Mouse (Mus musculus) 3134 (cell line): ENCODE measurements at regions not wholly inside any gene's neighbourhood (a gene's known extent, or its start where the extent isn't known, plus 50 kb on each side); places are given as distances from the start of the nearest gene placed in this dataset.

Experiments
- DNase-seq: peaks from one replicate; pipeline ENCODE4 v3.0.0-alpha.2; 2011; ENCODE audit warnings: low spot score; ENCODE audit not compliant: insufficient read length; ENCODE audit errors: extremely low read depth

DNA sequence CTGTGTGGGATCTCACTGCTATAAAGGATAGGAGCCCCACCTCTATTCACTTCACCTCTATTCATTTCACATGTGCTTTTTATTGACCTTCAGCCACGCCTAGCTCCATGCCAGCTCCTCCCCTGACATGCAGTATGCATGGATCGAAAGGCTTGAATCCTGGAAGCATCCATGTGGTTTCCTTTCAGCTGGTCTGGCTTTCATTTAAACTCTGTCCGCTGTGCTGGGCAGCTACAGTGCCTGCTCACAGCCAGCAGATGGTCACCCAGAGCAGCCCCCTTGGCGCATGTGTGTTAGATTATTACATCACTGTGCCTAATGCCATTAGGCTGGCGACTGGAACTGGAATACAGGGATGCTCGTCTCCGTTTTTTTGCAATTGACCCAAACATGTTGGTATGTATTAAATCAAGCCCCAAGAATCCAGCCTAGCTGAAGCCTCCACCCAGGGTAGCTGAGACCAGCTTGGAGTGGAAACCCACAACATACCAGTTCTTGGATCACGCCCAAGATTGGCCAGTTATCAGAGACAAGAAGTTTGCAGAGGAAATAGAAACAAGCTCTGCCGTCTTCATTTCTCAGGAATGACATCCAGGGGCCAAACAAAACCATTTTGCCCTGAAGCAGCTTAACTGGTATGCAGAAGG lies 113.2 kb downstream of the Inhbb start:
- DNase-seq = peak; percentile 73

DNA sequence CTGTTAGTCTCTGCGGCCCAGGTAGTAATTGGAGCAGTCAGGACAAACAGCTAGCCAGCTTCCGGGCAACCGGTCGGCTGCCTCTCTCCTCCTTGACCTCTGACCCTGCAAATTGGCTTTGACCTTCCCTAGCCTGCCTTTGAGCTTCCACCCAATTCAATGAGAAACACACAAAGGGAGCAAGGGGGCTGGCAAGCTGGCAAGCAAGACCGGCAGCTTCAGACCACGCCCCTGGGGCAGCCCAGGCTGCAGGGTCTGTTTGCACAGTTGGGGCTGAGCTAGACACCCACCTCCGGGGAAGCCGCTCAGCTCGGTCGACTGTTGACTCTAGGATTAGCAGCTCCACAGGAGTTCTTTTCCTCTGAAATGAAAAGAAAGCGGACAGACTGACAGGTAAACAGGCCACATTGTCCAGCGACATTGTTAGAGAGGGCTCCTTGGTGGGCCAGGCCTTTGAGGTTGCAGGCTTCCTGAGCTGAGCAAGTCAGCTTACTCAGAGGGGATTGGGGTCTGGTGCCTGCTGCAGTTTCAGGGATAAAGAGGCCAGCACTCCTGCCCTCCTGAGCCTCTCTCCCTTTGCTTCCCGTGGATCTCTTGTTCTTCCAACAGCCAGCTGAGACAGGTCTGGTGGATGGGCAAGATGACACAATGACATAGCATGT lies 116.6 kb downstream of the Inhbb start:
- no peak for DNase-seq

DNA sequence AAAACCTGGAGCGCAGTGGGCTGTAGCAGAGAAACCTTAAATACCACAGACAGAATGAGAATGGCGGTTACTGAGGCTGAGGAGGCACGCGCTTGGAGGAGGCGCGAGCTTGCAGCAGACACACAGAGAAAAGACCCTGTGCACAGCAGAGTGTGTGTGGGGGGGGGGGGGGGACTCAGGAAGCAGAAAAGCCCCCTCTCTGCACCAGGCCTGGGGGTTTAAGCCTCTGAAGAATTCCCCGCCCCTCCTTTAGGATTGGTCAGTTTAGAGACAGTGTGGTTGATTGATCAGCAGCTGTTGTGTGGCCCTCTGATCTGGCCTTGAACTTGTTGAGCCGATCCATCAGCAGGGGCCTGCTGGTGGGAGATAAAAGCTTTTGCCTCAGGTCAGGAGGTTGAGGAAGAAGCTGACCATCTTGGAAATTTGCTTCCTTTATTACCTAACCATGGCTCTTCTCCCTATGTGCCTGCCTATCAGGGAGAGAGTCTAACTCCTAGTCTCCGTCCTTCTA lies 117.5 kb downstream of the Inhbb start:
- no peak for DNase-seq

DNA sequence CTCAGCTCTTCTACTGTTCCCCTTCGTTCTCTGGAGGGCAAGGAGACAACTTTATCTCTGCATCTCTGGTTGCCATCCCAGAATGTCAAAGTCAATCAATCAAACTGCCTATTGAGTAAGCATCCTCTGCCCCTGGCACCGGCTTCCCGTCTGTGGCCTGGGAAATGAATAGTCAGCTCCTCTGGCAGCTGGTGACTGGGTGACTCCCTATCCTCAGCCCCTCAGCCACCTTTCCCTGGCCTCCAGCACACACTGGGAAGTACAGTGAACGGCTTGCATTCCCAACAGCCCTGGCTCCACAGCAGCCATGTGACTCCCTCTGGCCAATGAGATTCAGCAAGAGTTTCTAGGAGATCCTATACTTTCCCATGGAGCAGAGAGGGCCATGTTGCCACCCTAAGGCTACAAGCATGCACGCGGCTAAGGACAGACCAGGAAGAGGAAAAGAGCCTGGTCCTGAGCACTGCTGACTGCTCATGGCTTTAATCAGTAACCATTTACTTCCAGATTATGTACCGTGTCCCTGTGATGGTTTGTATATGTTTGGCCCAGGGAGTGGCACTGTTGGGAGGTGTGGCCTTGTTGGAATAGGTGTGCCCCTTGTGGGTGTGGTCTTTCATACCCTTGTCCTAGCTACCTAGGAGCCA lies 119.6 kb downstream of the Inhbb start:
- peak; percentile 86 for DNase-seq

DNA sequence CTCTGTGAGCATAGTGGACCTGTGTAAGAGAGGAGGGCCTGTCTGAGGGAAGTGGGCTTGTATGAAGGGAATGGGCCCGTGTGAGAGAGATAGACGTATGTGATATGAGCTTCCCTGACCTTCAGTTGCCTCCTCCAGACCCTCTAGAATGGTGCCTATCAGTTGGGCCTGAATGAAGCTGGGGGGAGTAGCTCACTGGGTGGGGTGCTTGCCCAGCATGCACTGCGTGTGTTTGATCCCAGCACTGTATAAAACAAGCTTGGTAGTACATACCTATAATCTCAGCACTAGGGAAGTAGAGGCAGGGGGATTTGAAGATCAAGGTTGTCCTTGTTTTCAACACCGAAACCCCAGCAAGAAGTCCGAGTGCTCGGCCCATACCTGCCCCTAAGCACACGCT lies 120.1 kb downstream of the Inhbb start:
- no peak for DNase-seq

DNA sequence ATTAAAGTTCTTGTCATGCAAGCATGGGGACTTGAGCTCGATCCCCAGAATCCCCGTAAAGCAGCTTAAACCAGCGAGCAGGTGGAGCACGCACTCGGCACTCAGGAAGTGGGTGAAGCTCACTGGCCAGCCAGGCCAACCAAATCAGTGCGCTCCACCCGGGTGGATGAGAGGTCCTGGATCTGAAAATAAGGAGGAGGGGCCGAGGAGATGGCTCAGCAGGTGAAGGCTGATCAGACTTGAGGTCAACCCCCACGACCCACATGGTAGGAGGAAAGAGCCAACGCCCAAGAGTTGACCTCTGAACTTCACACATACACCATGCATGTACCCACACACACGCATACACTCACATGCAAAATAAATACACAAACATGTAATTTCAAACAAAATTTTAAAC lies 120.8 kb downstream of the Inhbb start:
- DNase-seq = no peak

DNA sequence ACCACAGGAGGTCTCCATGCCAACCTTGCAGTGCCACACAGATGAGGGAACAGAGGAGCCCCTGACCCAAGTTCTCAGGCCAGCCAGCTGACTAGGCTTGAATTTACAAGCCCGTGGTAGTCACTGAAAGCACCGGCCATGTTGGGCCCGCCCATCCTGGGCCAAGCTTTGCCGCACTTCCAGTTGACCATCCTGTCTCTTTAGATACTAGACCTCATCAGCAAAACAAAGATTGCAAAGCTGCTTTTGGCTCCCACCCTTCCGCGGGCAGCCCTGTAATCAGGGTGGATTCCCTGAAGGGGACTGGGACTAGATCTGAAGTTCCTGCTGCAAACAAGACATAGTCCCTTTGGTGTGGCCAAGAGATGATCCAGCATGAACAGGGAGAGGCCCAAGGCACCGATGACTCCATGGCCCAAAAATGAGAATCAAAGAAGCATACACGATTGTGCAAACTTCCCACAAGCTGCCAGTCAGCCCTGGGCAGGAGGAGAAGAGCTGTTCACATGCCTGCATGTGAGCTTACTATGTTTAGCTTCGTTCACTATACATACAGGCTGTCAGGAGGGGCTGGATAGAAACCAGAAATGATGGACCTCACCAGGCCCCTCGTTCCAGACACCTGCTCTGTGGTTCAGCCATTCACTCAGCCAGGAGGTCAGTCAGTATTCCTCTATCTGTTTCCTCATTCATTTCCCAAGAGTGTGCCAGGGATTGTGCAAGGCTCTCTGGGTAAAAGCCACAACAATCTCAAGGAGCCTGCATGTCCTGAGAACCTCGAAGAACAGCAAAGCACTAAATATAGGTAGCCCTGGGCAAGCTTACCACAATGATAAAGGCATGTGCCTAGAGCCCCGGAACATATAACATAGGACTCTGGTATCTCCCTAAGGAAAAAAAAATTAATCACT lies 122.0 kb downstream of the Inhbb start:
- DNase-seq = peak; percentile 74

DNA sequence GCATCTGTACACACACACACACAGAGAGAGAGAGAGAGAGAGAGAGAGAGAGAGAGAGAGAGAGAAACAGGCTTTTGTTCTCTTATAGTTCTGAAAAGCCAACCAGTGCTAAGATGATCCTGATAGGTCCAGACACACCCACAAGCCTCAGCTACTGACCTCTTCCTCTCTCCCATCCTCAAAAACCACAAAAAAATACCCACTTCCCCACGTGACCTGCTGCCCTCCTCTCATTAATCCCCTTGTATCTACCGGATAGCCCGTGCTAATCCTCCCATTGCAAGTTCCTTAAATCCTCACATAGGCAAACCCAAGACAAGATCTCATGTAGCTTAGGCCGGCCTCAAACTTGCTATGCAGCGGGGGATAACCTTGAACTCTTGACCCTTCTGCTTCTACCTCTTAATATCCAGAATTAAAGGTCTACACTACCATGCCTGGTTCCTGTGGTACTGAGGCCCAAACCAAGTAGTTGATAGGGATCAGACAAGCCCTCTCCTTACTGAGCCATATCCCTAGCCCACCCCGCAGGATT lies 123.3 kb downstream of the Inhbb start:
- no peak for DNase-seq

DNA sequence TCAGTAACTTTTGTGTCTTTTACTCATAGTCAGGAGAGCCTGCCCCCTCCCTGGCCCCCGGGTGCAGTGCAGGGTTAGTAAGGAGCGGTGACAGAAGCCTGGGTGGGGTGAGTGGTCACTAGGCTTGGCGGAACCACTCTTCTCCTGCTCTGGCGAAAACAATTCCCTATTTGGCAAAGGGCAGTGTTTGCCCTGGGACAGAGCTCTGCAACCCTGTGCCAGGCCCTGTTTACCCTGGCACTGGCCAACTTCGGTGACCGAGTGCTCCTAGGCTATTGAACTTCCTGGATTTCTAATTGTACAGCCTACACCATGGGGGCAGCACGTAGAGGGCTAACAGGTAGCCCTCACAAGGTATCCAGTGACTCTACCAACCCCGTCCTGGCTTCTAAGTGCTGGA lies 126.9 kb downstream of the Inhbb start:
- peak; percentile 79 for DNase-seq

DNA sequence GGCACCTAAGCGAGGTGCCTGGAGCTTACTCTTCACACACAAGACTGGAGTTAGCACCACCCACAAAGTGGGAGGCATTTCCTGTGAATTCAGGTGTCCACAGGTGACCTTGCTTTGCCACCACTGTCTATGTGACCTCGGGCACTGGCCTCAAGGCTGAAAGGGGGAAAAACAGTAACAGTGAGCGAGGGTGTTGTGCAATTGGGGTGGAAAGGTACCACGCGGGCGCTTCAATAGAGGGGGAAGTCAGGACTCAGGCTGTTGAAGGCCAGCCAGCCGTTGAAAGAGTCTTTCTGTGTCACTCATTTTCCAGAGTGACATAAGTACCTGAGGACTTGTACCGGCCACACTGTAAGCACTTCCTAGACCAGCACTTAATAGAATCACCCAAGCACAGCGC lies 128.2 kb downstream of the Inhbb start:
- DNase-seq = no peak

DNA sequence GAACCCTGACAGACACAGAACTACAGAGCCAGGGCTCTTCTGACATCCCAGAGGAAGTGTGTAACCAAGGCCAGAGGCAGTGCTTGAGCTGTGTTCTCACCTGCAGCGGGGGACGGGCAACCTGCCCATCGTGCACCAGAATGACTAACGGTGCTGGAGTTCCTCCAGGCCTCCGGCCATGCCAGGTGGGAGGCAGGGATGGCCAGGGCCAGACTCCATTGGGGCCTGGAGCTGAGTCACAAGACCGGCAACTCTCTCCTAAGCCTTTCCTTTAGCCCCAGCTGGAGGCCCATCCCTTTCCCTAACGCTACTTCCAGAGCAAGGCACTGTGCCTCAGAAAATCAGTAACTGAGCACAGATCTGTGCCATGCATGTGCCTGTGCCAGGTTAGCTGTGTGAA lies 129.8 kb downstream of the Inhbb start:
- DNase-seq = peak; percentile 97

DNA sequence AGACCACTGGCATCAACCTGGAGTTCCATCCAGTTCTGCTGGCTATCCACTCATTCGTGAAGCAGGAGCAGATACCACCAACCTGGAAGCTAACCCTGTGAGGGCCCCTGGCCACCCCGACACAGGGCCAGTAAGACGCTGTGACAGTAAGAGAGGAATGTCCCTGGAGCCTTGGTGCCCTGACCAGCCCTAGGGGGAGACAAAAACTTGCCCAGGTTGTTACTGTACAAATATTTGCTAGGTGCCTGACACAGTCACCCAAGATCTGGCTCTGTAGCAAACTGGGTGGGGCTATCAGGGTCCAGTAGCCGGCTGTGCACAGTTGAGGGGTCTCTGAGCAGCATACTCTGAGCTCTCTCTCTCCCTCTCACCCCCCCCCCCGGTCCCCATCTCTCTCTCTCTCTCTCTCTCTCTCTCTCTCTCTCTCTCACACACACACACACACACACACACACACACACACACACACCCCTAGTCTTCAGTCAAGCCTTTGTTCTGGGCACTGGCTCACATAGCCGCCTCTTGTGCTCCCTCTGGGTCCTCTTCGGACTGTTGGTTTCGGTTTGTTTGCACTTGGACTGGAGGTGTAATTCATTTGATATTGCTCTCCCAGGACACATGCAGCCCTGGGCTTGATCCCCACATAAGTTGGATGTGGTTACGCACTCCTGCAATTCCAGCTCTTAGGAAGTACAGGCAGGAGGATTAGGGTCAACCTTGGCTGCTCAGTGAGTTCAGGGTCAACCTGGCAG lies 131.7 kb downstream of the Inhbb start:
- no peak for DNase-seq

DNA sequence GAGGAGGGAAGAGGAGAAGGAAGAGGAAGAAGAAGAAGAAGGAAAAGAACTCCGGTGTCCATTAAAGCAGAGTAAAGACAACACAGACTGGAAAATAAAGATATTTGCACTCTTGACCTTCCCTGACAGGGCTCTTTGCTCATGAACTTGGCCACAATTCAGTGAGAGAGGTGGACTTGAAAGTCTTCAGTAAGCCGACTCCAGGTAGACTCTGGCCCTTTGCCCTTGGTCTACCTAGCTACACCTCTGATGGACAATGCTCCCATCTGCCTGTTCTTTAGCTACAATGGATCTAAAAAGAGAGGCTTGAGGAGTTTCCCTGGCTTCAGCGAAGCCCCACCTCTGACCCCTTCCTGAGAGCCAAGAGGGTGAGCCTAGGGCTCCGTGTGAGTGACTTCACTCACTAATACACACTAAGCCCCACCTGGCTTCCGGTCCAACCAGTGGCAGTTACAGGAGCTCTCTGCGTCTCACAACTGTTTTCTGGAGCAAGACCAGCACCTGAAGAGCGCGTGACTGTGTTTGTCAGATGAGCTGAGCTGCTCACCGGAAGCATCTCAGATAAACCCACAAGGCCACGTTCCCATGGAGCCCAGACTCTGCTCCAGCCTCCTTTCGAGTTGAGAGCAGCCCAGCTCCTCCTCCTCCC lies 132.4 kb downstream of the Inhbb start:
- no peak for DNase-seq

DNA sequence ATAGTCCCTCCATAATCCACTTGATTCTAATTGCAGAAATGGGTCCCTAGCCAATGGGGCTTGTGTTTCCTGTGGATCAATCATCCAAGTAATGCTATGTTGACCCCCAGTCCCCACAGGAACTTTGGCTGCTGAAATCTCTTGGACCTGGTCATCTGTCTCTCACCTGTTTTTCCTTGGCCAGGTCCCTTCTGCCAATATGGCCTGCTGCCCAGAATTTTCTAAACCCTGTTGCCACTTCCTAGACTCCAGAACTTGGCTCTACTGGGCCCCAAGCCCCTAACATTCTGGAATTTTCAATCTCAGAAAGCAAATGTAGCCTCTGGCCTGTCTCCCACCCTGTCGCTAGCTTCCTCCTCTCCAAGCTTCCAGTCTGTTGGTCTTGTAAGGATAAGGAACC lies 139.6 kb downstream of the Inhbb start:
- no peak for DNase-seq

DNA sequence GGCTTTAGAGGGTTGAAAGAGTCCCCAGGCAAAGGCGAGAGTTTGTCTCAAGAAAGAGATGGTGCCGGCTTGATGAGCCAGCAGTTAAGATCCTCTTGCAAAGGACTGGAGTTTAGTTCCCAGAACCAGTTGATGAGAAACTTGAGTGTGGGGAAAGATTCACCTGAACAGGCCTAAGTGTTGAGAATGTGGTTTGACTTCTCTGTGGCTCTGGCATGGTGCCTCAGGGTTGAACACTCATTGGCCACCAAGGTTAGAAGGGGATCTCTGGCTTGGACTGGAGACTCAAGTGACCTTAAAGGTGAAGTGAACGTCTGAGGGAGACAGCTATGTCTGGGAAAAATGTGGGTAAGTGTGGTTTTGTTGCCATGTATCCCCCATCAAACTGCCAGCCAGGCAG lies 142.8 kb downstream of the Inhbb start:
- DNase-seq = no peak

DNA sequence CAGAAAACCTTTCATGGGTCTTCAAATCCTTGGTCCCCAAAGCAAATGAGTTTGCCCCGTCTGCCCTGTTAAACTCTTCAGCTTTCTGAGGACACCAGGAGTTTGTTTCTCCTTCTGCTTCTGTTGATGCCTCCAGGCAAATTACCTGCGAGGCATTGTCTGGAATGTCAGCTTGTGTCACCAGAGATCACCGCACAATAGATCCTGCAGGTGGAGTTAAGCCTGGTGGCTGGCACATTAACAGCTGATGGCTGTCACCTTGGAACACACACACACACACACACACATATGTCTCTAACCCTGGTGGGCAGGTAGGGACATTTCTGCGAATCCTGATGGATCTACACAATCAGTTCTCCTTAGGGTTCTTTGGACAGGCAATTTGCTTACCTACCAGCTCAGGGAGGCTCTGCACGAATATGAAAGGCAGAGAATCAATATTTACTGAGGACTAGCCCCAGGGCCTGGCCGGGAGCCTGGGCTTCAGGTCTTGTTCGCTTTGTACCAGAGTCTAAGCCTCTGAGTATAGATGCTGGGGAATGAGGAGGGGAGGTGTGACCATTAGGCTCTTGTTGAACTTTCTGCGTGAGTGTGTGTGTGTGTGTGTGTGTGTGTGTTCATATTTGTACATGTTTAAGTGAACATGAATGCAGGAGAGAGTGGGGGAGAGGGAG lies 143.4 kb downstream of the Inhbb start:
- no peak for DNase-seq

DNA sequence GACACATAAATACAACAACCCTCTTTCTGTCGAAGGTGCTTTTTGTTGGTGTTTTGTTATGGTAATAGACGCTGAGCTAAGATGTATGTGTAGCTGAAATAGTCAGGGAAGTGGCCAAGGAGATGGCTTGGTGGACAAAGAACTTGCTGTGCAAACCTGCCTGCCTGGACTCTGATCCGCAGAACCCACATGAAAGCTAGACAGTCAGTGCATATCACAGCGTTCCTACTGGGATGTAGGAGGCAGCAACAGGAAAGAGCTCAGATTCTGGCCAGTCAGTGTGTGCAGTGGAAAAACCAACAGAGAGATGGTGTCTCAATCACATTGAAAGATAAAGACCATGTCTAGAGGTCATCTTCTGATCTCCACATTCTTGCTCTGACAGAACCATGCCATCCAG lies 144.1 kb downstream of the Inhbb start:
- no peak for DNase-seq

DNA sequence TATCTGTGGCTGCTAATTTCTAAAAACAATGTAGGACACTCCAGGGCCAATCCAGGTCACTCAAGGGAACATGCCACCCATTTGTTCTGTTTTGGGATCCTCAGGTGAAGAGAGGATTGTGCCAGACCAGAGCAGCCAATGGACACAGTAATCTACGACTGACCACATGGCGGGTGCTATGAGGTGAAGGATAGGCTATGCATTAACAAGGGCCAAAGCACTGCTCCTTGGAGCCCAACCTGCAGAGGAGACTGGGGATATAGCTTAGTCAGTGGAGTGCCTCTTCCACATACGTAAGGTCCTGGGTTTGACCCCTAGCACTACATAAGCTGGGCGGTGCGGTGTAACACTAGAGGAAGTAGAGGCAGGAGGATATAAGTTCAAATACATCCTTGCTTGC lies 156.0 kb downstream of the Inhbb start:
- no peak for DNase-seq
